Mouse (Mus musculus): ENCODE data around the gene Ntm.

Gene Ntm

DNA sequence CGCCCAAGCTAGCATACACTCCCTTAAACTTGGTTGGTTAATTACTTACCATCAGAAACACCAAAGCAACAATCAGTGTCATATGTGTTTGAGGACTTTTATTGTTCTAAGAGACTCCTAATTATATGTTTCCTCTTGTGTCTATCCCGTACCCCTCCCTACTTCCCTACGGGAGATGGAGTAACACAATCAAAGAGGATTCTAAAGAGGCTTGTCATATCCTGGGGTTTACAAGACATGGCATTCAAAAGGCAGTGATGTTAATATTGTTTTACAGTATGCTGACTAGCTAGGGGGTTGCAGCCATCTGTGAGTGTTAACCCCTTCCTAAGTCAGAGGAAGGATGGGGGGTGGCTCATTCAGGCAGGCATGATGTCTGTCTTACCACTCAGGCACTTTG is 715.1 kb downstream of the Ntm start:
- no peak for DNase-seq (ENCODE audit: low read depth, low spot score)

DNA sequence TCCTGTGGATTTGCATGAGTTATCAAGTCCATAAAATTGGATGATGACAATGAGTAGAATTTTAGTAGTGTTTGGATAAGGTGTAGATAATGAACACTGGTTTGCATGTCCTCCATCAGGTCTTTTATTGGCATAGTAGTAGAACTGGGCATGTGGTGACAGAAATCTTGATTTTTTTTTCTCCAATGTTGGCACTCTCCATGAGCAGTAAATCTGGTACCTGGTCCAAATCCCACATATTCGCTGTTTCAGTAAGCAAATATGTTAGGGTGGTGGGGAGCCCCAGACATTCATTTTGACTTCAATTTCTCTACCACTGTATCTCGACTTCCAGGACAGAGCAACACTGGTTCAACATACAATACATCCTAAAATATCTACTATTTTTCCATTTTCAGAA is 718.9 kb downstream of the Ntm start:
- DNase-seq (ENCODE audit: low read depth, low spot score): no peak

DNA sequence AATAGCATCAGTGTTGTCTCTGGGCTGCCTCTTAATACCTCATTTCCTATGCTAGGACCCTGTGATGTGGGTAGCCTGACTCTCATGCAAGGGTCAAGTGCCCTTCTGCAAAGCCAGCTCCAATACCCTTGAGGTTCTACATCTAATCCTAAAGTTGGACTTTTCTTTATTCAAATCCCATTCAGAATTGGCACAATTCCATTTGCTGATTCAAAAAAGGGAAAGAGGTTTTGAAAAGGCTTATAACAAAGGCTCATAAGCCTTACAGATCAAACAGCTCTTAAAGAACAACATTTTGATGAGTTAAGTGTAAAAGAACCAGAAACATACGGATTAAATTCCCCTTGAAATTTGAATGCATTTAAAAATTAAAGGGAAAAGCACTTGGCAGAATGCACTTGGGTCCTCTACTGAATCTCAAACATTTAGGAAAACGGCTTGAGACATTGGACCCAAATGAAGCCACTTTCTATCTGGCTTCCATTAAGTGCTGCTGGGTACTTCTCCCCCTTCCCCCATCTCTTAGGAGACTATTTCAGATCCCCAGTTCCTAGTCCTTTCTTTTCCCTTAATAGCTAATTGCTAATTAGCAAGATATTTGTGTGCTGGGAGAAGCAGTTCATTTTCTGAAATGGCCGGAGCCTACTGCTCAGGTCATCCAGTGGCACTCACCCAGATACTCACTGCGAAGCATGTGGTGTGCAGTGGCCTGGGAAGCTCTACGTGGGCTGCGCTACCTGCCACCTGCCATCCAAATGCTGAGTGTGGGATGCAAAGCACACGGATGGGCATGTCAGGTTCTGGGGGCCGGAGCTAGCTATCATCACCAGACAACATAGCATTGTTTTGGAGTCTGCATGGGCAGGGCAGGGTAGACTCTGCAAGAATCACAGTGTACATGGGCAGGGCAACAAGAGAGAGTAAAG is 720.2 kb downstream of the Ntm start:
- no peak for DNase-seq (ENCODE audit: low read depth, low spot score)

DNA sequence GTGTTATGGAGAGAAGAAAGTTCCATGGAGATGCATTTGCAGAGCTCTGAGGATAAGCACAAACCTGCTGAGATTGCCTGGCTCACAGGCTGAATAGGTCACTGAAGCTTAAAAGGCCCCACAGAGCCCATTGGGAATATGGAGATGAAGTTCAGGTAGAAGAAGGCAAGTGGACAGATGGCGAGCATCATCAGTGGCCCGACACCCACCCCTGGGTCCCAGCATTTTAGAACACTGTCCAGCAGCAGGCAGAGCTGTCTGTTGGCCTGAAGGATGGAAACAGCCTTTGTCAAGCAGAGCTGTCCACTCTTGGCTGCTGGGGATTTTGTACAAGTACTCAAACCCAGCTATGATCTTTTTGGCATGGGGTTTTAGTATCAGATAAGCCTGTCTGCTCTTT is 722.1 kb downstream of the Ntm start:
- no peak for DNase-seq (ENCODE audit: low read depth, low spot score)

DNA sequence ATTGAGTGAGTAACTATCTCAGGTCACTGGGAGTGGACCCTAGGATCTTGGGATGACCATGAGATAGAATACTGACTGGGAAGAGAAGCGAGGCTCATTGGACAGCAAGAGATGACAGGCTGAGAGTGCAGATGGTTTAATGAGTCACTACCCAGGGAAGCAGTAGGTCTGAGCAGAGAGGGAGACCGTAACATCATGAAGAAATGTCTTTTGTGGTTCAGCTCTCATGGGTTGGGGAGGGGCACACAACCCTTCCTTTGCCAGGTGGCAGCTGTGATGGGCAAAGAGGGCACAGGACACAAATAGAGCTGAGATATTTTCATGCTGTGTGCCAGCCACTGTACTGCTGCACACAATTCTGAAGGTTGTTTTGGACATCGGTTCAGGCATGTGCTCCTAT is 724.0 kb downstream of the Ntm start:
- no peak for DNase-seq (ENCODE audit: low read depth, low spot score)

DNA sequence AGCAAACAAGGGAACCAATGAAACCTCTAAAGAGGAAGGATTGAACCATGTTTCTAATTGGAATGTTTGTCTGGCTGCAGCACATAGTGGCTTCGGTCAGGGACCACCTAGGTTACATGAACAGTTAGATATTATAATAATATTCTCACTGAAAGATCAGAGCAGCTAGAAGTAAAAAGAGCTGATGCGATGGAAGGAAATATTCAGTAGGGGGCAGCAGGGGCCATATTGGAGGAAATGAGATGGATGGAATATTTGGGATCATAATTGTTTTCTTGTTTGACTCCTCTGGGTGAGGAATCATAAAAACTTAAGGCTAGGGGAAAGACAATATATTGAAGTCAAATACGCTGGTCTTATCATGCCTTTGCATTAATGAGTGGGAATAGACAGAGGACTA is 726.2 kb downstream of the Ntm start:
- no peak for DNase-seq (ENCODE audit: low read depth, low spot score)

DNA sequence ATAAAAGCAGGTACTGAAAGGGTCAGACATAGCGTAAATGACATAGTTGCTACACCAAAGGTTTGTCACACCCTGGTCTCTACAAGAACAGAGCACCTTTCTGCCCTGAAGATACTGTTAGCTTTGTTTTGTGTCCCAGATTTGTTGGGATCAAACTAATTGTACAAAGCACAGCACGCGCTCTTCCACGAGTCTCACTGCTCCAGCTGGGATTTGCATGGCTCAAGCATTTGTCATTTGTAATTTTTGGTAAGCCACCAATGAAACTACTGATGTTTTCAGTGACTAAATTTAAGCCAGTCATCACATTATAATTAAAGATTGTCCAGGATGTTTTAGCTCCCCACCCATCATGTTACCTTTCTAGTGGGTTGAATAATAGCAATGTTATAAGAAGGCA is 735.2 kb downstream of the Ntm start:
- DNase-seq (ENCODE audit: low read depth, low spot score): no peak

DNA sequence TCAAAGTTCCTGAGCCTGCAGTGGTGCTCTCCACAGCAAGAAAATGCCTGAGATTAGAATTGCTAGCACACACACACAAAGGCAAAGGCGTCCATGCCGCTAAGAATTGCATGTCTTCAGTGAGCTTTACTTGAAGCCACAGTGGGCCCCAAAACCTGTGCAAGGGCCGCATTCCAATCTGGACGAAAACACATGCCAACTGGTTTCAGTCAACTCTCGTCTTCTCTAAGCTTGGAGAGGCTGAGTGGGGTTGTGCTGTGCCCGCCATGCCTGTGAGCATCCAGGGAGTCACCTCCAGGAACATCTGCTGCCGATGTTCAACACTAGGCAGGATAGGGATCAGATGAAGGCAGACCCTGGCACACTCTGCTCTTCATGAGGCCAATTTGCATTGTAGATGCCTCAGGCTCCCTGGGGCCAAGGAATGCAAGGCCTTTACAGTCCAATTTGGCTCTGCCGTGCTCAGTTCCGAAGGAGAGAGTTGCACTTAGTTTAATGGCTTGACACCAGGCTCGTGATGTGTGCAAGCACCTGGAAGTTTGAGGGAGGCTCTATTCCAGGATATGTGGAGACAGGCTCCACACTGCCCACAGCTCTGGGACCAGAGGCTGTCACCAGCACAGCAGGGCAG is 739.9 kb downstream of the Ntm start:
- DNase-seq (ENCODE audit: low read depth, low spot score): no peak

DNA sequence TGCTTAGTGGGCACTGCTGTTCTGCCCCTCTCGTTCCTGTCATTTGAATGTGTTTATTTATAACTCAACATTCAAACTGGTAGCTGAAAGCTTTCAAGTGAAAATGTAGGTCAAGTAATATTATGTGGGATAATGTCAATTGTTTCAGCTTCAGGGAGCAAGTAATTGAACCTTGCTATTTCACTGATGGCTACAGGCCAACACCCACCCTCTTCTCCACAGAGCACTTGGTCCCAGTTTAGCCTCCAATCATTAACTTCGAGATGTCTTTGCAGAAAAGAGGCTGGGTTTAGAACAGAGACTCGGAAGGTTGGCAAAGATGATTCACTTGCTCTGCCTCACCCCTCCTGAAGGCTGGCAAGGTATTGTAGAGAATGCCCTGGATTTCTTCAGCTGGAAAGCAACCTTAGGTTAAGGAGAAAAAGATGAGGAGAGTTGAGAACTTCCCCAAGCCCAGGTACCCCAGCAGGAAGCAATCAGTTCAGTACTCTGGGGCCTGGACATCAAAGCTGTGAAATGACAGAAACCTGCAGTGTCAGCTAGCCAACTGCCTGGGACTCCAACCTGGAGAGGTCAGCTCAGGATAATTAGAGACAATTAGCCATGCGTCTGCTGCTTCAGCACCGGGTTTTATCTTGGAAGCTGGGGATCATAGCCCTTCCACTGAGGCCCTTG is 741.9 kb downstream of the Ntm start:
- no peak for DNase-seq (ENCODE audit: low read depth, low spot score)

DNA sequence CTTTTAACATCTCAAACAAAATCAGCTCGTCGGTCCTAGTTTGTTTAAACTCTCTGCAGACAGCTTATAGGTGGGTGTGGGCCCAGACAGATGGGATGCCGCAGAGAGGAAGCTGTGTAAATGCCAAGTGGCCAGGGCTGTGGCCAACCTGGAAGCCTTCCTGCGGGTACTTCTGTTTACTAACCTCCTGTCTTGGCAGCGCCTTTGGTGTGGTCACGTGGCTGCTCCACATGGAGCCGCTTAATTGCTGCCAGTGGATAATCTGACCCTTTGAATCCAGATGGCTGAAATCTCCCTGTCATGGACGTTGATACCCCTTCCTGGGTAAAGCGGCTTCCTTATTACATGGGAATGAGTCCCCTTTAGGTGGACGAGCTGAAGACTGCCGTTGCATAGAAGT is 742.4 kb downstream of the Ntm start:
- no peak for DNase-seq (ENCODE audit: low read depth, low spot score)

DNA sequence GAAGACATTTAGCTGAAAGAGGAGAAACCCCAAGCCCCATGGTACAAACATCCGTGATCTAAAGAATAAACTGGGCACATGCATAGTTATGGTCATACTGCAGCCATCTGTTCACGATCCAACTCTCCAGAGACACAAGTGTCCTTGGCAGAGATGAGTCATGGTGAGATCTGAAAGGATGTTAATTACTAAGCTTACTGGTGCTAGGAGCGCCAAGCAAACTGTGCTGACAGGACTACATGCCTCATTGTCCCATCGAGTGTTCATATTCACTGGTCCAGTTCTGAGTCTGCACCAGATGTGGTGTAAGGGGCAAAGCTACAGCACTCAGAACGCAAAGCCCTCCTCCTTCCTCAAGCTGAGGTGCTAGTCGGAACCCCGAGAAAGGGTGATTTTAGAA is 745.0 kb downstream of the Ntm start:
- no peak for DNase-seq (ENCODE audit: low read depth, low spot score)

DNA sequence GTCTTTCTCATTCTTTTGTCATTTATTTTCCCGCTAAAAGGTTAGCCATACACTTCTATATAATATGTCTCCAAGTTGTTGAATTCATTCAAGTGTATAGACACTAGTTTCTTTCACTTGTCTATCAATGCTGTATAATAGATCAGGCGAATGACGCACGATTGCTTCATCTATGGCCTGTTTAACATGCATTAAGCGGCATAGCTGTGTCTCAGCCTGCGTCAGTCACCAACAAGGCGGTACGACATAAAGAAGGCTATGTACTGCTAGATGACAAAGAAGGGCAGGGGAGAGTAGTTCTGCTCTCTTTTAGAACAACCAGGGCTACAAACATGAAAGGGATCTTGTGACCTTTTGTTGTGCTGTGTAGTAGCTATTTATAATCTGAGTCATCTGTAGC is 746.4 kb downstream of the Ntm start:
- DNase-seq (ENCODE audit: low read depth, low spot score): no peak

DNA sequence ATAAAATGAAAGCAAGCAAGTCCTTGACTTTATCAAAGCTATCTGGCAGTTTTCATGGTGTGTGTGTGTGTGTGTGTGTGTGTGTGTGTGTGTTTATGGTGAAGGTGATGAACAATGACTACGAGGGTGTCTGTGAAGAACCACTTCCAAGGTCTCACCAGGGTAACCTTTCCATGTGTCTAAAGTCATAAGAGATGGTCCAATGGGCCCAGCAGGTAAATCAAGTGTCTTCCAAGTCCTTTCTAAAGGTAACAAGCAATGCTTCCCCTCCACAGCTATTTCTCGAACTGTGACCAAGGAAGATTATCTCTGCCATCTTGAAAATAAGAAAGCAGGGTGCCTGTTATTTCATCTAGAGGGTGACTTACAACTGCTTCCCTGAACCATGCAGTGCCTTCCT is 747.1 kb downstream of the Ntm start:
- no peak for DNase-seq (ENCODE audit: low read depth, low spot score)

DNA sequence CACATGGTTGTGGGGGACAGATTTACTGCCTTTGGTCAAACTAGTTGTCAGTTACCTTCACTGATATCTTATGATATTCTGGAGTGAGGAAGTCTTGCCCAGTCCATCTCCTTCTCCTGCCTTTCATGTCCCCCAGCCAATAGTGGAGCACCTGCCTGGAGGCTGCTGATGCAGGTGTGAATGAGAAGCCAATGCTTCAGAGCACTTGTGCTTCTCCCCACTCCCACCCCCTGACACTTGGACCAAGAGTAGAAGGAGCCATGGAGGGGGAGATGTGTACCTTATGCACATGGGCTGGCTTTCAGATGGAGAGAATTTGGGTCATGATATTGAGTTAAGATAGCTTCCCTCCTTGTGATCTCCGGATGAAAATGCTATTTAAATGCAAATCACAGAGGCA is 747.7 kb downstream of the Ntm start:
- DNase-seq (ENCODE audit: low read depth, low spot score): no peak

DNA sequence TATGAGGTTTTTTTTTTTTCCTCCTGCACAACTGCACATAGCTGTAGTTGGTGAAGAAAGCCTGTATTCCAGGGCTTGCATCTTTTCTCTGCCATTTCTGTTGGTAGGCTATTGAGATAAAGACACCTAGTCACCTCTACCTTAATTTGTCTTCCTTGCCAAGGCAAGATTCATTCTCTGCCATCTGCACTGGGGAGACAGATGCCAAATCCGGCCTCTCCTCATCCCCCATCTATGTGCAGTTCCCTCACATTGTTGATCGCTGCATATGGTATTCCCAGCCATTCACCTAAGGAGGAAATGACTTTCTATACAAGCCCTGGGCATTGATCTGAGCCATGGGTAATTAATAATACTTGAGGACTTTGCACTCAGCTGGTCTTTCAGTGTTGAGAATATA is 753.7 kb downstream of the Ntm start:
- DNase-seq (ENCODE audit: low read depth, low spot score): no peak

DNA sequence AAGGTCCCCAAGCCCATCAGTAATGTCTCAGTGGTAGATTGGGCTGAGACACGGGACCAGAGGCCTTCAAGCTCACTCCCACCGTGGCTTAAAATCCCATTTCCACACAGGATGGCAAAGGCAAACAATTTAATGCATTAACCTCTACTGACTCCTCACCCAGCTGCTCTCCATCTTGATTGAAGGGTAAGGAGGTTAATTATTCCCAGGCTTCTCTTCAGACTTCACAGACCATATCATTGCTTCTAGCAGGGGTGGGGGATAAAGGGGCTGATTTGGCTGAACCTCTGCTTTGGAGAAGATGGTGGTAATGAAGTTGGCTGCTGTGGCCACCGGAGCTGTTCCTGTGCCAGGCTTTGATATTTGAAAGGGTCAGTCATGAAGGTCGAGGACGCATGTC is 754.8 kb downstream of the Ntm start:
- no peak for DNase-seq (ENCODE audit: low read depth, low spot score)

DNA sequence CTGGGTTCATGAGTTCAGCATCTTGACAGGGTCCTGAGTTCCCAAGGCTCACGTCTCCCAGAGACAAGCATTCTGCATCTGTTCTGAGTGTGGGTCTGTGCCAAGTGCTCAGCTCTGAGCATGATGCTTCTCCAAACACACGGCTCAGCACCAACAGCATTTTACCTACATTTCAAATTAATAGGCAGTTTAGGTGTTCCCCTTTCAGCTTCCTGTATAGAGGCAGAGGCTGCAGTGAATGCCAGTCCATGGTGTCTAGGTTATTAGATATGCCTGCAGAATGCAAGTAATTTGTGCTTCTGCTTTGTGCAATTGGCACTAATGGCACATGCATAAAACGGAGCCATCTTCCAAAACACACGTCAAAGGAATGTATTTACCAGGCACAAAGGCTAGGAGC is 757.3 kb downstream of the Ntm start:
- no peak for DNase-seq (ENCODE audit: low read depth, low spot score)

DNA sequence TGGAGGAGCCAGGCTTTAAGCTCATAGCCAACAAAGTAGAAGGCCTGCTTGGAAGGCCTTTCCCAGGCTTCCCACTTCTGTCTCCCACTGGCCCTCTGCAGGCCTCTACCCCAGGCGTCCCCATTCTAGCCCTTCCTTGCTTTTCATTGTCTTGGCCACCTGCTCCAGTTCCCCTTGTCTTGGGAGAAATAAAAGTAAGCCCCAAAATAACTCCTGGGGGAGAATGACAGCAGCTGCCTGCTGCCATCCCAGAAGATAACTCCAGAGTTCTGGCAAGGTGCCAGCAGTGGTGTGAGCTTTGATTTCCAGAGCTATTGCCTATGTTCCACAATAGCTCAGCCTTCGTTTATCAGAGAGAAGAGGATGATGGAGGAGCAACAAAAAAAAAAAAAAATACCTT is 760.7 kb downstream of the Ntm start:
- DNase-seq (ENCODE audit: low read depth, low spot score): no peak

DNA sequence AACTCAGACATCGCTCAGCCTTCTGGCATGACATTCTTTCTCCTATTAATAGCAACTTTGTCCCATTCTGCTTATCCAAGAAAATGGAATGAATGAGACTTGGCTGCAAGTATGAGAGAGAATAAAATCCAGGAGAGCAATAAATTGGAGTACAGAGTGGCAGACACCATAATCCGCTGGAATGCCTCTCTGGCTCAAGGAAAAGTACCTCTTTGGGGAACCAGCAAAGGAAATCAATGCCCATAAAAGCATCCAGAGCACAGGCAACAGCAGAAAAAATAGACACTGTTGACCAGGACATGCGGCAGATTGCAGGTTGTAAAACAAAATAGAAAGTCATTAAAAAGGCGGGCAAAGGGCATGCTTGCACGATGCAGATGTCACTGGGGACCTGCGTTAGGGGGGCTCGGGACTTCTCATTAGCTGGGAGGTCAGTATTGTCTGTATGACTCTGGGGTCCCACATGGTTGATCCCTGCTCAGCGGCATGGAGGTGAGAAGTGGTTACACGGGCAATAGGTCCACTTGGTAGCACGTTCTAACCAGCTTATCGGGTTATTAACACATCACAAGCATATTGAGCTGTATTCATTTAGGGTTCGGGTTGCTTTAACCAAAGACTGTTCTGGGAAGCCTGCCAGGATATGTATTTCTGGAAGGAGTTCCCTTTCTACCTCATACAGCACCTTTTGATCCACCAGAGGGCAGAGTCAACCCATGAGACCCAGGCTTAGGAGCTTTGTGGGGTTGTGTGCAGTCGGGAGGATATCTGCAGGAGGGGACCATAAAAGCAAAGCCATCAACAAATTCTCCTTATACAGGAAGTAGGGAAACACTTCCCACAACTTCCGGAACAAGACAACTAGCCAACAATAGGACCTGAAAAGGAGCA is 761.5 kb downstream of the Ntm start:
- DNase-seq (ENCODE audit: low read depth, low spot score): no peak

DNA sequence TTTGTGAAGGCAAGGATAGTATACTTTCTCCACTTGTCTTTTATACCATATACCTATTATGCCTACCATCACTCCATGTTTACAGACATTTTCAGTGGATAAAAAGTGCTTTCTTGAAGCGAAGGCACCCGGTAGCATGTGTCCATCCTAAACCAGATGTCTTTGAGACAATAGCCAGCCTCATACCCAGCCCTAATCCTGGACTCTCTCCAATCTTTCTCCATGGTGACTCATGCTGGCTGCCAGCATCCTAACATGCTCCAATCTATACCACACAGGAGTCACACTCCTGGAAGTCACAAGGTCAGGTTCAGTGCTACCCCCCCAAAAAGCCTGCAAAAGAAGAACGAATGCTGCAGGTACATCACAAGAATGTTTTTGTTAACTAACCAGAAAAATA is 765.9 kb downstream of the Ntm start:
- DNase-seq (ENCODE audit: low read depth, low spot score): no peak

DNA sequence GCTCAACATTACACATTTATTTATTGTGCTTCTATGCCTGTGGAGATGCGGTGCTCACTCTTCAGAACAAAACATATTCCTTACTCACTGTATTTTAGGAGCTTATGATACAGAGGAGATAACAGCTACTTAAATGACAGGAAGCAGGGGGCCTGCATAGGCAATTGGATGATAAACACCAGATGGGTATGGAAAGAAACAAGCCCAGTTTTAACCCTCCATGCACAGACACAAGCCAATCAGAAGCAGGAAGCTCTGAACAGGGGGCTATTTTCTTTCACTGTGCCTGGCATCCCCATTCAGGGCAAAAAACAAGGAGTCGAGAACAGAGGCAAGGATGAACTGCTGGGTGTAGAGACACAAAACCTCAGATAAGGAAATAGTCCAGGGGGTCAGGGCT is 768.7 kb downstream of the Ntm start:
- no peak for DNase-seq (ENCODE audit: low read depth, low spot score)

DNA sequence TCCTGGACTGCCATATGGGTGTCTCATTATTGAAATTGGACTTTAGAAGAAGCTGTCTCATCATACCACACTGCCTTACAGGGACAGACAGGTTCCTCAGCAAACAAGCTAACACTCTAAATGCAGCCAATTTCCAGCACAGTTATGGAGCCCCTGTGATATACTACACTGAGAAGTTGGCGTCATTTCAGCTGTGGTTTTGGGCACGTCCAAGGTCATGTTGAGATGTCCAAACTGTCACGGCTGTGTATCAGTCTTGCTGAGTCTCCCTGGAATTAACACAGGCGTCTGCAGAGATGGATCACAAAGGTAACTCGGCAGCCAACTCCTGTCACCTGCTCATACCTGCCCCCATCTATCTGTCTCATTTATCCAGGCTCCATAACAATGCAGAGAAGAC is 779.9 kb downstream of the Ntm start:
- DNase-seq (ENCODE audit: low read depth, low spot score): no peak
